Mouse (Mus musculus): ENCODE measurements around the gene Cnn3. TPM values are rescaled to one million over a fixed set of nuclear protein-coding genes. Genes with fewer than 3 reads are reported as not detected.
A peak's percentile ranks its signal among the peaks of the same experiment; 100 is the strongest.

Gene Cnn3
- polyA plus RNA-seq, 1 experiment from 2014 or later = 488 TPM

DNA sequence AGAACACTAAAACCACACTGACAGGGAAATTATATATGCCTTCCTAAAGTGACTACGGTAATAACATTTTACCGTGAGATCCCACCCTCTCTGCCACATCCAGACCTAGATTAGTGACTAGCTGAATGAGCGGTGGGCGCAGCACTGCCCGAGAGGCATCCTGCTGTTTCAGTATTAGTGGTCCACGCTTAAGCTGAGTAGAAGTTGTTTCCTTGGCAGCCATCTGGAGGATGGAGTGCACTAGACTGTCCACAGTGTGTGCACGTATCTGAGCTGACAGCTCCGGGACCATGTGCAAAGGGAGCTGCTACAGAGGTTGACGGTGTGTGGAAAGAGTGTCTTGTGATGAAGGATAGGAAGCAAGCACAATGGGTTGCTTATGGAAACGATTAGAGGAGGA lies 39.5 kb downstream of the Cnn3 start:
- H3K27me3 ChIP-seq (ENCODE audit: control insufficient read depth, insufficient read depth, low read length) = no peaks in the 10 kb centered on the region
- WGBS (ENCODE audit: insufficient replicate concordance) = 68% methylated on average over 10 of the region's 10 CpGs
- ATAC-seq (replicated peaks; ENCODE audit: insufficient number of reproducible peaks, low FRiP score, low TSS enrichment) = no peak

DNA sequence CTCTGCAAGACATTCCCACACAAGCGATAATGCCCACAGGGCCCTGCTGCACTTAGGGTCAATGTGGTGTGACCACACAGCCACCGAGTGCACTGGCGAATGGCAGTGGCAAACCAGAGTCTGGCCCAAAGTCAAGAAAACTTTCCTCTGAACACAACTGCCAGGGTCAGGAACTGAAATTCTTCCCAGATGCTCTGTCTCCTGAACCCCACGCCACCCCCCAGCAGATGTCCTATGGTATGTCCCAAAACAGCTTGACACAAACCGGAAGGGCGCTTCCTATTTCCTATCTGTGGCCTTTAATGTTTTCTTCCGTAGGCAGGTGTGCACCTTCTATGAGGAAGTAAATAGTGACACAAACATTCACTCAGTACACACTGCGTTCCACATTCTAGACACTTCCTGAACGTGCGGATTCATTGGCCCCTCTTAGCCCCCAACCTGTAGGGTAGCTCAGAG lies 40.8 kb downstream of the Cnn3 start:
- Histone ChIP-seq H3K4me1 (ENCODE audit: control insufficient read depth, insufficient read depth, low read length) (peaks cover 6% of the 10 kb centered on the region), H3K9me3 (replicated peaks; ENCODE audit: control insufficient read depth, low read length) (no peaks in the 10 kb centered on the region), H3K36me3 (ENCODE audit: control insufficient read depth, insufficient read depth, low read length) (no peaks in the 10 kb centered on the region), H3K9ac (ENCODE audit: low read depth, low read length) (no peak overlapping the region), H3K4me2 (no peak overlapping the region), H3K4me3 (ENCODE audit: low read depth, low read length) (no peak overlapping the region), H3K27me3 (ENCODE audit: control insufficient read depth, insufficient read depth, low read length) (no peaks in the 10 kb centered on the region), H3K27ac (ENCODE audit: low read depth, low read length) (no peak overlapping the region)
- 82% methylated on average over 10 of the region's 10 CpGs for WGBS (ENCODE audit: insufficient replicate concordance)
- no peak for ATAC-seq (replicated peaks; ENCODE audit: insufficient number of reproducible peaks, low FRiP score, low TSS enrichment)

More for the DNA sequence above, 39.5 kb downstream of the Cnn3 start:
- Histone ChIP-seq H3K9ac (ENCODE audit: low read depth, low read length) (no peak overlapping the region), H3K27ac (ENCODE audit: low read depth, low read length) (no peak overlapping the region), H3K36me3 (ENCODE audit: control insufficient read depth, insufficient read depth, low read length) (no peaks in the 10 kb centered on the region), H3K4me1 (ENCODE audit: control insufficient read depth, insufficient read depth, low read length) (peaks cover 6% of the 10 kb centered on the region), H3K9me3 (replicated peaks; ENCODE audit: control insufficient read depth, low read length) (no peaks in the 10 kb centered on the region), H3K4me3 (ENCODE audit: low read depth, low read length) (no peak overlapping the region), H3K4me2 (no peak overlapping the region)

DNA sequence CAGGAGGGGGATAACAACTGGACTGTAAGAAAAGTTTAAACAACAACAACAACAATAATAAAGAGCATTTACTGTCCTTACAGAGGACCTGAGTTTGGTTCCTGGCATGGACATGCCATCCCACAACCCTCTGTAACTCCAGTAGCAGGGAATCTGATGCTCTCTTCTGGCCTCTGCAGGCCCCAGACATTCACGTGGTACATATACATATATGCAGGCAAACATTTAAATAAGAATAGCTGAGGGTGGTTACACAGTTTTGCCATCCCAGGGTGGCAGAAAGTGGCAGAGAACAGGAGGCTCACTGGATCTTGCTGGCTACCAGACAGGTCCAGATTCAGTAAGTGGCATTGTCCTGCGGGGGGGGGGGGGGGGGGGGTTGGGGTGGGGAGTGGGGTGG lies 41.8 kb downstream of the Cnn3 start:
- no peaks in the 10 kb centered on the region for H3K36me3 ChIP-seq (ENCODE audit: control insufficient read depth, insufficient read depth, low read length)
- no peaks in the 10 kb centered on the region for H3K9me3 ChIP-seq (replicated peaks; ENCODE audit: control insufficient read depth, low read length)
- H3K27ac ChIP-seq (ENCODE audit: low read depth, low read length) = no peak overlapping the region
- H3K4me3 ChIP-seq (ENCODE audit: low read depth, low read length) = no peak overlapping the region
- ATAC-seq (replicated peaks; ENCODE audit: insufficient number of reproducible peaks, low FRiP score, low TSS enrichment) = no peak
- WGBS (ENCODE audit: insufficient replicate concordance) = 39% methylated on average over 1 of the region's 2 CpGs
- H3K27me3 ChIP-seq (ENCODE audit: control insufficient read depth, insufficient read depth, low read length) = no peaks in the 10 kb centered on the region
- no peak overlapping the region for H3K4me2 ChIP-seq
- H3K4me1 ChIP-seq (ENCODE audit: control insufficient read depth, insufficient read depth, low read length) = peaks cover 6% of the 10 kb centered on the region
- H3K9ac ChIP-seq (ENCODE audit: low read depth, low read length) = no peak overlapping the region

DNA sequence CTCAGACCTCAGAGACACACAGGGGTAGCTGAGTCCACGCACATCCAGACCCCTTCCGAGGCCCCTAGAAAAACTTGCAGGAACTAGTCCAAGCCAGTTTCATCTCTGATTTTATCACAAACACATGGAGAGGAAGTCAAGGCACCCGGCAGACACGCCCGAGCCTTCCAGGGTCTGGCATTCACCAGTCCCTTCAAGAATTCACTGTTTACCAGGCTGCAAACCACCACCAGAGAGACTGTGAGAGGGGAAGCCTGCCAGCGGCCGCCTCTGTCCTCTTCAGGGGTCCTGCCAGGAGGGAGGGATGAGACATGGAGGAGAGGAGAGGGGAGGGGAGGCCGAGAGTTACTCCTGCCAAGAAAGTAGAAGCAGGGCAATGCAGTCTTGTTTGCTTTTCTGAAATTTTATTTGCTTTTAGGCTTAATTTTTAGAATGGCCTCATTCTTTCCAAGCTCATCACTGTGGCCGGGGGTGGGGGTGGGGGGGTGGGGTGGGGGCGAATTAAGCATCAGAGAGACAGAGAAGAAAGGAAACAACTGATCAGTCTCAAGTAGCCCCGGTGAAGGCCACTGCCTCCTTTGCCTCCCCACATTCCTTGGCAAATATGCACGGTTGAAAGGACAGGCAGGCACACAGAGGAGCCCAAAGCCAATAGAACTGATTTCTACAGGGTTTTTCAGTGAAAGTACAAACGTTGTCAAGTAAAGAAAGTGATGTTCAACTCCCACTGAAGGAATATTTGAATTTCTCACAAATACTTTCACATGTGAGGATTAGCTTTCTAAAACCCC lies 43.1 kb downstream of the Cnn3 start:
- Histone ChIP-seq H3K36me3 (ENCODE audit: control insufficient read depth, insufficient read depth, low read length) (no peaks in the 10 kb centered on the region), H3K27ac (ENCODE audit: low read depth, low read length) (no peak overlapping the region), H3K4me2 (peak overlapping the region; percentile 46), H3K9me3 (replicated peaks; ENCODE audit: control insufficient read depth, low read length) (no peaks in the 10 kb centered on the region), H3K27me3 (ENCODE audit: control insufficient read depth, insufficient read depth, low read length) (no peaks in the 10 kb centered on the region), H3K9ac (ENCODE audit: low read depth, low read length) (peak overlapping the region; percentile 18; the same call in 1 of the 2 replicates), H3K4me1 (ENCODE audit: control insufficient read depth, insufficient read depth, low read length) (peaks cover 6% of the 10 kb centered on the region), H3K4me3 (ENCODE audit: low read depth, low read length) (no peak overlapping the region)
- no peak for ATAC-seq (replicated peaks; ENCODE audit: insufficient number of reproducible peaks, low FRiP score, low TSS enrichment)
- WGBS (ENCODE audit: insufficient replicate concordance) = 7% methylated on average over 12 of the region's 13 CpGs

DNA sequence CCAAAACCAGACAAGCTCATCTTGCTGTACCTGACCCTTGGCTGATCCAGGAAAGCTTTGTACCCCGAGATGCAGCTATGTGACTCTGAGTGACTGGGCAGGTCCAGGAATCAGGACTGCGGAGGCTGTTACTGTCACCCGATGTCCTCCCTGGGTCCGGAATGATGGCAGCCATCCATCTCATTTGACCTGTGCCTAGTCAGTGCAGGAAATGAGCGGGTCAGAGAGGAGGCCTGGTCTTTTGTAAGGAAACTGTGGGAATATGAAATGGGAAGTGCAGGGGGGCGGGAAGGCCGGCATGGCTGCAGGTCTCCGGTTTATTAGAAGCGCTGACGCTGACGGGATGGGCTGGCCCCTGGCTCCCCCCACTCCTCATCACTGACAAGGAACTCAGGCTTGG lies 45.4 kb downstream of the Cnn3 start:
- 67% methylated on average over 11 of the region's 11 CpGs for WGBS (ENCODE audit: insufficient replicate concordance)
- no peak for ATAC-seq (replicated peaks; ENCODE audit: insufficient number of reproducible peaks, low FRiP score, low TSS enrichment)
- no peak overlapping the region for H3K4me2 ChIP-seq

DNA sequence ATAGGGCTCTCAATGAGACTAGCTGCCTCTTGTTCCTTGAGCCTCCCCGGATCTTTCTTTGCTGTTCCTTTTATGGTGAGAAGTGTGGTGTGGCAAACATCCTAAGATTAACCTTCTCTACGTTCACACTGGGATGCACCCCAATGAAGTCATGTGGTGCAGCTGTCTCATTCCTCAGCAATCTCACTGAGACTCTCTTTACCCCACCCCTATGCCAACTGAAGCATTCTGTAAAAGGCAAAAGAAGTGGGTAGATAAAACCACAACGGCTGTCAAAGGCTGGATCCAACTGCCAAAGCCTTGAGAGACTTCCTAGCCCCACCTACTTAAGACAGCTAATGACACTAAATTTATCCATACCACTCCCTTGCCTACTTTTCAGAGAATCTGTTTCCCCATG lies 48.4 kb downstream of the Cnn3 start:
- Histone ChIP-seq H3K36me3 (ENCODE audit: control insufficient read depth, insufficient read depth, low read length) (no peaks in the 10 kb centered on the region), H3K27me3 (ENCODE audit: control insufficient read depth, insufficient read depth, low read length) (no peaks in the 10 kb centered on the region), H3K4me2 (no peak overlapping the region), H3K4me3 (ENCODE audit: low read depth, low read length) (no peak overlapping the region), H3K9me3 (replicated peaks; ENCODE audit: control insufficient read depth, low read length) (no peaks in the 10 kb centered on the region), H3K9ac (ENCODE audit: low read depth, low read length) (no peak overlapping the region), H3K27ac (ENCODE audit: low read depth, low read length) (no peak overlapping the region), H3K4me1 (ENCODE audit: control insufficient read depth, insufficient read depth, low read length) (no peaks in the 10 kb centered on the region)
- 52% methylated on average over 3 of the region's 3 CpGs for WGBS (ENCODE audit: insufficient replicate concordance)
- ATAC-seq (replicated peaks; ENCODE audit: insufficient number of reproducible peaks, low FRiP score, low TSS enrichment) = no peak

More for the DNA sequence above, 45.4 kb downstream of the Cnn3 start:
- H3K9me3 ChIP-seq (replicated peaks; ENCODE audit: control insufficient read depth, low read length) = no peaks in the 10 kb centered on the region
- H3K27ac ChIP-seq (ENCODE audit: low read depth, low read length) = no peak overlapping the region
- H3K4me1 ChIP-seq (ENCODE audit: control insufficient read depth, insufficient read depth, low read length) = peaks cover 6% of the 10 kb centered on the region
- no peak overlapping the region for H3K4me3 ChIP-seq (ENCODE audit: low read depth, low read length)
- H3K27me3 ChIP-seq (ENCODE audit: control insufficient read depth, insufficient read depth, low read length) = no peaks in the 10 kb centered on the region
- H3K36me3 ChIP-seq (ENCODE audit: control insufficient read depth, insufficient read depth, low read length) = no peaks in the 10 kb centered on the region
- no peak overlapping the region for H3K9ac ChIP-seq (ENCODE audit: low read depth, low read length)

DNA sequence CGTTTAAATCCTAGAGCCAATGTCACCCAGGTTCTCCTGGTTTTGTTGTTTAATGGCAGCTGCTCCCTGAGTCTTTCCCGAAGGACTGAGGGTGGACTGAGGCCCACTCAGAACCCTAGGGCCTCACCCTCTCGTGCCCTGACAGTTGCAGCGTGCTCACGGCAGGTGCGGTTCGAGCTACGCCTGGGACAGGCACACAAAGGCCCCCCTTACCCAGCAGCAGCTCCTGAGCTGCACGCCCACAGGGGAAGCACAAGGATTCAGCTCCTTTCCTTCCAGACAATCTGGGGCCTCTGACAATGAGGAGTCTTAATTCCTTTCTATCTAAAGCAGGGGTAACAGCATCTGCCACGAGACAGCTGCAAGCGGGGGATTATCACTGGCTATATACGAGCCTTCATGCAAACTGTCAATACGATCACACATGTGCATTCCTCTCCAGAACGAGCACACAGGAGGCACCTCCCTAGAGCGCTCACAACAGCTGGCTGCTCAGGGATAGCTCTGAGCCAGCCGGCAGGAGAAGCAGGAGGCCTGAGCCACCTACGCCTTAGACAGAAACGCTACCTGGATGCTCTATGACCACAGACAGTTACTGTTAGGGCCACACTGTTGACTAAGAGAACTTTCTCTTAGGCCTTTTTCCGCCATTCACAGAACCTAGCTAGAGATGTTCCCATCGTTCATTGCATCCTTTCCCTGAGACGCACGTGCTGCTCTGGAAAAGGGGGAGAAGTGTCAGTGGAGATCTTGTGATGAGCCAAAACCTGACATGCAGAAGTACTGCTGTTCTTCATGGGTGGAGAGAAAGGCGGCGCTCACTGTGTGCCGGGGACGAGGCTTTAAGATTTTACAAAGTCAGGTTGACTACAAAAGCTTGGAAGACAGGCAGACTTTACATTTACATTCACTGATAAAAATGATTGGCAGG lies 54.0 kb downstream of the Cnn3 start:
- no peak overlapping the region for H3K4me2 ChIP-seq
- no peak overlapping the region for H3K9ac ChIP-seq (ENCODE audit: low read depth, low read length)
- no peak overlapping the region for H3K4me3 ChIP-seq (ENCODE audit: low read depth, low read length)
- ATAC-seq (replicated peaks; ENCODE audit: insufficient number of reproducible peaks, low FRiP score, low TSS enrichment) = no peak
- H3K27me3 ChIP-seq (ENCODE audit: control insufficient read depth, insufficient read depth, low read length) = no peaks in the 10 kb centered on the region
- H3K27ac ChIP-seq (ENCODE audit: low read depth, low read length) = no peak overlapping the region
- H3K4me1 ChIP-seq (ENCODE audit: control insufficient read depth, insufficient read depth, low read length) = peaks cover 9% of the 10 kb centered on the region
- 57% methylated on average over 26 of the region's 26 CpGs for WGBS (ENCODE audit: insufficient replicate concordance)
- no peaks in the 10 kb centered on the region for H3K36me3 ChIP-seq (ENCODE audit: control insufficient read depth, insufficient read depth, low read length)
- no peaks in the 10 kb centered on the region for H3K9me3 ChIP-seq (replicated peaks; ENCODE audit: control insufficient read depth, low read length)

DNA sequence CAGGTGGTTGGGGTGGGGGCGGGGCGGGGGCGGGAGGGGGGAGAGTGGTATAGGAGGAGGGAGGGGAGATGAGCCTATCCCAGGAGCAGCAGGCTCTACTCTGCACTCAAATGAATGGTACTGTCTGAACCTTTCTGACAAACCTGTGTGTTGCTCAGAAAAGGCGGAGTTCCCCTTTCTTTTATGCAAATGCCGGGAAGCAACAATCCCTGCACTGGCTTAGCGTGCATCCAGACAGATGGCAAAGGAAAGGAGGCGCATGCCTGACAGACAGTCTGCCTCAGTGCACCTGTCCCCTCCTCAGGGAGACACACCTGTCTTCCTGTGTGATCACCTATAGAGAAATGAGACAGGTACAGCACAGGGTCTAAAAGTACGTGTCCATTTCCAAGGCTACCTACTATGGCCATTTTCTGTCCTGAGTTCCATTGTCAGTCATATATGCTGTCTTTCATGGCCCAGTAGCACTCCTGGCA lies 54.7 kb downstream of the Cnn3 start:
- peaks cover 9% of the 10 kb centered on the region for H3K4me1 ChIP-seq (ENCODE audit: control insufficient read depth, insufficient read depth, low read length)
- 0 out of 2 replicates have a peak, but pooled peaks have one; percentile 19 for ATAC-seq (replicated peaks; ENCODE audit: insufficient number of reproducible peaks, low FRiP score, low TSS enrichment)

More for the DNA sequence above, 54.7 kb downstream of the Cnn3 start:
- H3K4me2 ChIP-seq = no peak overlapping the region
- H3K9ac ChIP-seq (ENCODE audit: low read depth, low read length) = no peak overlapping the region
- 60% methylated on average over 8 of the region's 8 CpGs for WGBS (ENCODE audit: insufficient replicate concordance)
- H3K4me3 ChIP-seq (ENCODE audit: low read depth, low read length) = no peak overlapping the region
- H3K27ac ChIP-seq (ENCODE audit: low read depth, low read length) = no peak overlapping the region
- no peaks in the 10 kb centered on the region for H3K27me3 ChIP-seq (ENCODE audit: control insufficient read depth, insufficient read depth, low read length)
- H3K9me3 ChIP-seq (replicated peaks; ENCODE audit: control insufficient read depth, low read length) = no peaks in the 10 kb centered on the region
- H3K36me3 ChIP-seq (ENCODE audit: control insufficient read depth, insufficient read depth, low read length) = no peaks in the 10 kb centered on the region

Measured in heart, embryonic 11.5 days (tissue).